Mouse (Mus musculus) limb, embryonic 11.5 days (tissue): ENCODE measurements around the gene Vac14. TPM values are rescaled to one million over a fixed set of nuclear protein-coding genes. Genes with fewer than 3 reads are reported as not detected.
A peak's percentile ranks its signal among the peaks of the same experiment; 100 is the strongest.

ENCODE experiments used
- ATAC-seq: fragments of 200-750 bp; cut with Nextera tagmentation; 2 replicates; pipeline ENCODE4 v1.8.0; 2017; ENCODE audit warnings: low read depth; ENCODE audit not compliant: insufficient number of reproducible peaks, low FRiP score, low TSS enrichment
- DNase-seq: peaks from one replicate; pipeline ENCODE4 v3.0.0-alpha.2; 2015; ENCODE audit warnings: low spot score
- H3K27ac ChIP-seq: fragments of 300-500 bp; sonication (generic); replicated peaks from 2 replicates; pipeline ENCODE4 v1.5.1; 2014; ENCODE audit warnings: low read depth, mild to moderate bottlenecking, low read length
- H3K27me3 ChIP-seq: fragments of 300-500 bp; sonication (generic); 2 replicates; pipeline ENCODE4 v1.6.1; 2014; ENCODE audit warnings: mild to moderate bottlenecking, low read length, mixed read lengths; ENCODE audit not compliant: control insufficient read depth, insufficient read depth
- H3K36me3 ChIP-seq: fragments of 300-500 bp; sonication (generic); 2 replicates; pipeline ENCODE4 v1.6.1; 2014; ENCODE audit warnings: mild to moderate bottlenecking, low read length, moderate library complexity, mixed read lengths; ENCODE audit not compliant: control insufficient read depth, insufficient read depth
- H3K4me1 ChIP-seq: fragments of 300-500 bp; sonication (generic); 2 replicates; pipeline ENCODE4 v1.6.1; 2014; ENCODE audit warnings: low read length, mixed read lengths; ENCODE audit not compliant: control insufficient read depth, insufficient read depth
- H3K4me2 ChIP-seq: fragments of 300-500 bp; sonication (generic); 2 replicates; pipeline ENCODE4 v1.6.1; 2014; ENCODE audit warnings: low read depth, mild to moderate bottlenecking, moderate library complexity; ENCODE audit not compliant: severe bottlenecking
- H3K4me3 ChIP-seq: fragments of 300-500 bp; sonication (generic); 2 replicates; pipeline ENCODE4 v1.5.1; 2014; ENCODE audit warnings: low read depth, low read length
- H3K9ac ChIP-seq: fragments of 300-500 bp; sonication (generic); 2 replicates; pipeline ENCODE4 v1.6.1; 2014; ENCODE audit warnings: mild to moderate bottlenecking, low read length
- H3K9me3 ChIP-seq: fragments of 300-500 bp; sonication (generic); 2 replicates; pipeline ENCODE4 v1.6.1; 2016; ENCODE audit warnings: low read length; ENCODE audit not compliant: control insufficient read depth
- WGBS: fragments of 180-500 bp; shearing (Covaris S2); extraction: QIAGEN DNeasy Blood & Tissue Kit; methylation state at CpG from one replicate; pipeline ENCODE4 v1.1.7; 2014; 5-methylcytosine and 5-hydroxymethylcytosine counted together
- polyA plus RNA-seq: library from polyadenylated mRNA; unstranded; fragments of >200 nt; fragmentation: Nextera tagmentation; extraction: Ambion mirVana; gene quantifications from 2 replicates; pipeline ENCODE4 v1.2.1, GENCODE M21; 2014

Vac14 gene
- polyA plus RNA-seq, 1 experiment from 2014 or later, result 30.5 TPM

DNA sequence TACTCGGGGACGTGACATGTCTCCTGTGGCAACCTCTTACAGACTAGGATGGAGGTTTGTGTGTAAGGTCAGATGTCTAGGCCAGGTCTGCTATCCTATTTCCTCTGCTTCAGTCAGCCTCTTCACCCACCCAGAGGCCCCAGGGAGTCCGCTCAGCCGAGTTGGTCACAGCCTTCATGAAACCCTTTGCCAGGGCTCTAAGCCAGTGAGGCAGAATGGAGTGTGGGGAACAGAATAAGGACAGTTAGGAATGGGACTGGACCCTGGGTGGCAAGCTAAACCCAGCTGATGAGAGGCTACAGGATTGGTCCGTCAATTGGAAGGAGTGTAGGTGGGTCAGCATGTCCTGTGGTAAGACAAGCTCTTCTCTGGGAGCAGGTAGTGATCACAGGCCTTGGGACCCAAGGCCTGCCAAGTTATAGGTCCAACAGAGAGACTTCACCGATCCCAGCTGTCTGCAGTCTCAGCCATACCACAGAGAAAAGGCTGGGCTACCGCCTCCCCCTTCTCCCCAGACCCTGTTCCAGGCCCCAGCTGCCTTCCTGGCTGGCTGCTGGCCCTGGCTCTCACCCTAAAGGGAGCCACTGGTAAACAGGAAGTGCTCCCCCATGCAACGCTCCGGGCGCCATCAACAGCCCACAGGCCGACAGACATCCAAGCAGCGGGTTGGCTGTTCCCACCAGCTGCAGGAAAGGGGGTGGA is 100.7 kb downstream of the Vac14 start:
- H3K4me3 ChIP-seq, result no peak overlapping the region
- peaks cover 5% of the 10 kb centered on the region for H3K36me3 ChIP-seq
- H3K27ac ChIP-seq, result peak overlapping the region; percentile 95
- no peaks in the 10 kb centered on the region for H3K9me3 ChIP-seq
- no peak overlapping the region for H3K4me2 ChIP-seq
- H3K27me3 ChIP-seq, result no peaks in the 10 kb centered on the region
- DNase-seq (peak; percentile 65), ATAC-seq (no peak)
- 34% methylated on average over 12 of the region's 12 CpGs for WGBS
- peaks cover 48% of the 10 kb centered on the region for H3K4me1 ChIP-seq
- peak overlapping the region; percentile 45; the same call in 1 of the 2 replicates for H3K9ac ChIP-seq

- DNase-seq (no peak), ATAC-seq (no peak)
- 53% methylated on average over 6 of the region's 6 CpGs for WGBS
- H3K27me3 ChIP-seq, result no peaks in the 10 kb centered on the region
- peaks cover 55% of the 10 kb centered on the region for H3K4me1 ChIP-seq
- H3K9ac ChIP-seq, result peak overlapping the region; percentile 87; the same call in 1 of the 2 replicates
- peak overlapping the region; percentile 95 for H3K27ac ChIP-seq
- no peak overlapping the region for H3K4me3 ChIP-seq
- no peak overlapping the region for H3K4me2 ChIP-seq
- H3K36me3 ChIP-seq, result peaks cover 3% of the 10 kb centered on the region
- H3K9me3 ChIP-seq, result no peaks in the 10 kb centered on the region
These were observed 101.7 kb downstream of the Vac14 start for GRCm38 (mm10) chr8:110719898-110720653.

DNA sequence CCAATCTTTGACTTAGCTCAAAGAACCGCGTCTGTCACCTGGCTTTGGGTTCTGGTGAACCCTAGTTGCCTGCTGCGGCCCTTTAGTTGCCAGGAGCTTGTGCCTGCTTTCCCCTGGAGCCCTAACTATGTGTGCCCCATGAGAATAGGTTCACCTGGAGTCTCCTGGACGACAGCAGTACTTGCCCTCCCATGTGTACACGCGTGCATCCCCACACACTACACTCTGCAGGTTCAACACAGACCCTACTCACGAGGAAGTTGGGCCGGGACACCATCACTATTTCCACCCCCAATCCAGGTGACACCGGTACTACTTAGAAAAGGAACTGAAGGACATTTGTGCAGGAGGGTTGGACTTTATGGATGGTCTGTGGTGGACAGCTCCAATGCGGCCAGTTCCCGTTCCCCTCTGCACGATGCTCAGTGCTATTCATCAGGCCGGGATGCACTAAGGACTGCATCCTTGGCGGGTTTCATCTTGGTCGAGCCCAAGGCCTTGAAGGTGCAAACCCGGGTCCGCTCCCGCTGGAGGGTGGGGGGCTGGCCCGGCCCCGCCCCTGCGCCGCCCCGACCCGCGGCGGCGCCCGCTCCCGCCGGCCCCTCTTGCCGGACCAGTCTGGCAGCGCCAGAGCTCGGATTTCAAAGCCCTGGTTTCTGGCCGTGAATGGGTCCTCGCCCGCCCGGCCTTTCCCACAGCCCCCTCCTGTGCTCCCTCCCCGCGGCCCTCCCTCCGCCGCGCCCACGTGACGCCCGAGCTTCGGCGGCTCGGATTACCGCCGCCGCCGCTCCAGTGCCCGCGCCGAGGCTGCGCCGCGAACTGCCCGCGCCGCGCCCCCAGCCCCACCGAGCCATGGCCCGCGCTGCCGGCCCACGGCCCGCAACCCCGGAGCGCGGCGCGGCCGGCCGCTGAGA is 102.6 kb downstream of the Vac14 start, which contains the start of gene Mtss1l:
Gene Mtss1l, plus strand, starts transcription at position 792 of the 914 bp plus-strand sequence.
- no peaks in the 10 kb centered on the region for H3K27me3 ChIP-seq
- H3K36me3 ChIP-seq, result no peaks in the 10 kb centered on the region; the same call in 1 of the 2 replicates
- ATAC-seq (peak; percentile 88), DNase-seq (peak; percentile 94)
- peaks cover 60% of the 10 kb centered on the region for H3K4me1 ChIP-seq
- H3K4me3 ChIP-seq, result peak within 1 kb of the TSS; percentile 70
- peak within 1 kb of the TSS; percentile 95 for H3K27ac ChIP-seq
- no peaks in the 10 kb centered on the region for H3K9me3 ChIP-seq
- H3K9ac ChIP-seq, result peak within 1 kb of the TSS; percentile 87
- H3K4me2 ChIP-seq, result peak within 1 kb of the TSS; percentile 88
- WGBS, result 3% methylated on average over 68 of the region's 75 CpGs

DNA sequence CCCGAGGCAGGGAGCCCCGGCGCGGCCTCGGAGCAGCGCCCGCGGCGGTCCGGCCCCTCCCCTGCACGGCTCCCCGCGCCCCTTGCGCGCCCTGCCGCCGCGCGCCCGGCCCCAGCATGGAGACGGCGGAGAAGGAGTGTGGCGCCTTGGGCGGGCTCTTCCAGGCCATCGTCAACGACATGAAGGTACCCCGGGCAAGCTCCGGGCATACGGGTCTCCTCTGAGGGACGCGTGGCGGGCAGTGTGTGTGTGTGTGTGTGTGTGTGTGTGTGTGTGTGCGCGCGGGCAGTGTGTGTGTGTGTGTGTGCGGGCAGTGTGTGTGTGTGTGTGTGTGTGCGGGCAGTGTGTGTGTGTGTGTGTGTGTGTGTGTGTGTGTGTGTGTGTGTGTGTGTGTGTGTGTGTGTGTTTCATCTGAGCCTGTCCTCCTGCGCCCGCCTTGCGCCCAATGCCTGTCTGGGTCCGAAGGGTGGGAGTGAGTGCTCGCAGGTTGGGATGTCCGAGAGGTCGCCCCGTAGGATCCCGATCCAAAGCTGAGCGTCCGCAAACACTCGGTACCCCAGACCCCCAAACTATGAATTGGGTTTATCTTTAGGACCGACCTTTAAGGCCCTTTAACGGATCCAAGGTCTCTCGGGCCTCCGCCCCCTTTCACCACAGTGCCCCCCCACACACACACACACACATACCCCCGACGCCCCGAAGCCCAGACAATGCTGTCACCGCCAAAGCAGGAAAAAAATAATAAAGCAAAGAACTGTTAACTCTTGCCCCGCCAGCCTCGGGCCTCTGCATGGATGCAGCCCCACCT is 103.4 kb downstream of the Vac14 start:
- Histone ChIP-seq H3K9me3 (no peaks in the 10 kb centered on the region), H3K27ac (peak overlapping the region; percentile 95), H3K9ac (peak overlapping the region; percentile 87), H3K36me3 (no peaks in the 10 kb centered on the region; the same call in 1 of the 2 replicates), H3K4me3 (peak overlapping the region; percentile 70), H3K27me3 (no peaks in the 10 kb centered on the region), H3K4me1 (peaks cover 61% of the 10 kb centered on the region), H3K4me2 (peak overlapping the region; percentile 88)
- DNase-seq, result peak; percentile 53
- under 1% methylated on average over 39 of the region's 59 CpGs for WGBS
- peak; percentile 46 for ATAC-seq

- Histone ChIP-seq H3K9me3 (no peaks in the 10 kb centered on the region), H3K36me3 (peaks cover 3% of the 10 kb centered on the region), H3K27me3 (no peaks in the 10 kb centered on the region), H3K27ac (no peak overlapping the region; the same call in 1 of the 2 replicates), H3K4me1 (peaks cover 55% of the 10 kb centered on the region), H3K4me2 (peak overlapping the region; percentile 88), H3K4me3 (peak overlapping the region; percentile 70), H3K9ac (peak overlapping the region; percentile 52)
- ATAC-seq (no peak), DNase-seq (no peak)
- 56% methylated on average over 11 of the region's 11 CpGs for WGBS
These were observed 104.1 kb downstream of the Vac14 start for GRCm38 (mm10) chr8:110722414-110723011.

DNA sequence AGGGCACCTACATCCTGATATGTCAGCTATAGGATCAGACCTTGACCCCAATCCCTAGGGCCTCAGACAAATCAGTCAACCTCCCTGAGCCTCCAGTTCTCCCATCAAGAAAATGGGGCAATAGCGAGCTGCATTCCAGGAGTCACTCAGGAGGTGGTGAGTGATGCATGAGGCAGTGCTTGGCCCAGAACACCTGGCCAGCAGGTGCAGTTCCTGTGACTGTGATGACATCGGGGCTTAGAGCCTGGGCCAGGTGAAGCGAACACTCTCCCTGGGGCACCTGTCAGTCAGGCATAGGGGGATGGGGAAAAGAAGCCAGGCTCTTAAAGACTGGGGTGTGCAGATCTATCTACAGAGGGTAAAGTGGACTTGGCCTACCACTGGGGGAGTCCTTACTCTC is 106.1 kb downstream of the Vac14 start:
- Histone ChIP-seq H3K9ac (no peak overlapping the region), H3K27me3 (no peaks in the 10 kb centered on the region), H3K4me1 (peaks cover 40% of the 10 kb centered on the region), H3K4me3 (no peak overlapping the region), H3K36me3 (peaks cover 9% of the 10 kb centered on the region), H3K9me3 (no peaks in the 10 kb centered on the region), H3K4me2 (peak overlapping the region; percentile 17; the same call in 1 of the 2 replicates), H3K27ac (peak overlapping the region; percentile 66)
- no peak for ATAC-seq
- DNase-seq, result no peak
- WGBS, result 72% methylated on average over 3 of the region's 3 CpGs

DNA sequence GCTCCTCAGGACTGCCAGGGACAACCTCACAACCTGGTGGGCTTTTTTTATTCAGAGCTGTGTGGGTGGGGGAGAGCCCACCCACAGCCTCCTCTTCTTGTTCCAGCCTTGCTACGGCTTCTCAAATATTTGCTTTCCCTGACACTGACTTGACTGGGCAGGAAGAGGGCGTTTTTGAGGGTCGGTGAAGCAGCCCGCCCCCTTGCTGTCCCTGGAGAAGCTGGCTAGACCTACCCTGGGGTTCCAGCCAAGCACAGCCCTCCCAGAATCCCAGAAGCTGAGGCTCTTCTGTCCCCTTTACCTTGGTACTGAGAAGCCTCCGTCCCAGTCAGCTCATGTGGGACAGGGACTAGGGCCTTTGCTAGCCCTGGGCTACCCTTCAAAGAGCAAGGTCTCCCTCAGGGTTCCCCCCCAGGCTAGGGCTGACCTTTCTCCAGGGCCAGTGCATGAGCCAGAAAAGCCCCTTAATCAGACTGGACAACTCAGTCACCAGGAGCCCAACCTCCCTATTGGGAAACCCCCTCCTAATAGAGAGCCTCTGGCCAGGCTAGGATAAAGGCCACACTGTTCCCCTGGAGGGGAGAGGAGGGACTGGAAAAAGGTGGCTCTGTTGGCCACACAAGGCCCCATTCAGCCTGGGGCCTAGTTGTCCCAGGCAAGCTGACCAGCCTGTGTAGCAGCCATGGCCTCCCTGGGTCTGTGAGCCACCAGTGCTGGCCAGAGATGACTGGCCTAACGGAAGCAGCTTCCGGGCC is 106.9 kb downstream of the Vac14 start:
- H3K36me3 ChIP-seq, result peaks cover 14% of the 10 kb centered on the region
- H3K4me3 ChIP-seq, result no peak overlapping the region
- no peak overlapping the region; the same call in 1 of the 2 replicates for H3K4me2 ChIP-seq
- no peaks in the 10 kb centered on the region for H3K27me3 ChIP-seq
- WGBS, result 56% methylated on average over 7 of the region's 7 CpGs
- peak overlapping the region; percentile 66 for H3K27ac ChIP-seq
- no peaks in the 10 kb centered on the region for H3K9me3 ChIP-seq
- peaks cover 34% of the 10 kb centered on the region for H3K4me1 ChIP-seq
- H3K9ac ChIP-seq, result peak overlapping the region; percentile 9; the same call in 1 of the 2 replicates
- DNase-seq (no peak), ATAC-seq (no peak; the same call in 1 of the 2 replicates)
